Mouse (Mus musculus) CH12.LX (cell line): Measurements from ENCODE around the gene Vmn1r4. TPM values are rescaled to one million over a fixed set of nuclear protein-coding genes. Genes with fewer than 3 reads are reported as not detected.

ENCODE experiments used
- DNase-seq: peaks from one replicate; pipeline ENCODE4 v3.0.0-alpha.2; 2013; ENCODE audit errors: extremely low read depth
- H3K27ac ChIP-seq: 2 replicates; pipeline ENCODE4 v1.5.1; 2012; ENCODE audit warnings: low read depth, mild to moderate bottlenecking, control low read depth, moderate library complexity; ENCODE audit not compliant: insufficient read depth
- H3K27me3 ChIP-seq: replicated peaks from 2 replicates; pipeline ENCODE3; 2012; ENCODE audit warnings: inconsistent platforms
- H3K36me3 ChIP-seq, 2 experiments: replicated peaks in 1 of 2; 2 replicates each; pipeline versions ENCODE3 to v1.6.1; 2012; ENCODE audit warnings: inconsistent platforms in 1 of 2, low read length in 1 of 2, mild to moderate bottlenecking in 1 of 2, mixed read lengths in 1 of 2, moderate library complexity in 1 of 2; ENCODE audit not compliant: control insufficient read depth in 1 of 2, insufficient read depth in 1 of 2
- H3K4me1 ChIP-seq, 2 experiments: 2 replicates each; pipeline ENCODE4 v1.6.1; 2012; ENCODE audit warnings: inconsistent platforms in 1 of 2, moderate library complexity in 1 of 2; ENCODE audit not compliant: insufficient read depth in 2 of 2, control insufficient read depth in 1 of 2
- H3K4me2 ChIP-seq: 2 replicates; pipeline ENCODE4 v1.6.1; 2012; ENCODE audit warnings: low read depth, mild to moderate bottlenecking, control low read depth; ENCODE audit not compliant: poor library complexity, insufficient read depth, severe bottlenecking
- H3K4me3 ChIP-seq, 3 experiments: fragments of 150-350 bp in 1 of 3; sonication (generic) in 1 of 3; replicated peaks in 1 of 3; 2 replicates each; pipeline versions ENCODE3 to v1.5.1; 2011 to 2012; ENCODE audit warnings: low read depth in 2 of 3, low read length in 2 of 3, mild to moderate bottlenecking in 2 of 3, moderate library complexity in 2 of 3, control low read depth in 1 of 3, improper control_type of control experiment in 1 of 3, inconsistent platforms in 1 of 3, mixed read lengths in 1 of 3; ENCODE audit not compliant: poor library complexity in 1 of 3
- H3K79me2 ChIP-seq: replicated peaks from 2 replicates; pipeline ENCODE4 v1.6.1; 2012; ENCODE audit warnings: mild to moderate bottlenecking, moderate library complexity; ENCODE audit not compliant: control insufficient read depth, poor library complexity, insufficient read depth, severe bottlenecking; ENCODE audit errors: extremely low read depth
- H3K9ac ChIP-seq: 2 replicates; pipeline ENCODE4 v1.6.1; 2012; ENCODE audit warnings: low read depth, mild to moderate bottlenecking, control low read depth, moderate library complexity; ENCODE audit not compliant: insufficient read depth
- H3K9me3 ChIP-seq: replicated peaks from 2 replicates; pipeline ENCODE3; 2012; ENCODE audit warnings: low read length, inconsistent platforms, mixed read lengths
- BHLHE40 ChIP-seq: IDR thresholded peaks from 2 replicates; pipeline ENCODE4 v1.6.1; 2011; ENCODE audit warnings: mild to moderate bottlenecking, low read depth, low read length, improper control_type of control experiment
- CHD1 ChIP-seq: IDR thresholded peaks from 2 replicates; pipeline ENCODE4 v1.6.1; 2012; ENCODE audit warnings: low read depth, low read length, improper control_type of control experiment, inconsistent platforms
- CHD2 ChIP-seq: IDR thresholded peaks from 2 replicates; pipeline ENCODE4 v1.6.1; 2011; ENCODE audit warnings: low read length, improper control_type of control experiment
- CTCF ChIP-seq, 2 experiments: IDR thresholded peaks in 1 of 2; conservative IDR thresholded peaks in 1 of 2; 2 replicates each; pipeline ENCODE4 v1.5.1; 2011 to 2012; ENCODE audit warnings: low read depth in 2 of 2, low read length in 2 of 2, improper control_type of control experiment in 1 of 2, inconsistent platforms in 1 of 2, mild to moderate bottlenecking in 1 of 2, moderate library complexity in 1 of 2
- ELF1 ChIP-seq: IDR thresholded peaks from 2 replicates; pipeline ENCODE4 v1.6.1; 2014; ENCODE audit warnings: low read depth, mild to moderate bottlenecking, inconsistent platforms, low read length, improper control_type of control experiment
- EP300 ChIP-seq: IDR thresholded peaks from 2 replicates; pipeline ENCODE4 v1.6.1; 2011; ENCODE audit warnings: low read length, improper control_type of control experiment
- ETS1 ChIP-seq: conservative IDR thresholded peaks from 2 replicates; pipeline ENCODE4 v1.6.1; 2012; ENCODE audit warnings: low read depth, mild to moderate bottlenecking, inconsistent platforms, low read length, improper control_type of control experiment, moderate library complexity
- GABPA ChIP-seq: IDR thresholded peaks from 2 replicates; pipeline ENCODE4 v1.6.1; 2012; ENCODE audit warnings: low read depth, low read length, improper control_type of control experiment, inconsistent platforms; ENCODE audit not compliant: insufficient replicate concordance
- IRF4 ChIP-seq: IDR thresholded peaks from 2 replicates; pipeline ENCODE4 v1.6.1; 2014; ENCODE audit warnings: low read depth, mild to moderate bottlenecking, inconsistent platforms, low read length, improper control_type of control experiment
- JUN ChIP-seq: IDR thresholded peaks from 2 replicates; pipeline ENCODE4 v1.6.1; 2011; ENCODE audit warnings: low read depth, mild to moderate bottlenecking, low read length, improper control_type of control experiment, moderate library complexity; ENCODE audit not compliant: insufficient read depth
- MAX ChIP-seq: IDR thresholded peaks from 2 replicates; pipeline ENCODE4 v1.6.1; 2011; ENCODE audit warnings: low read length, improper control_type of control experiment
- MAZ ChIP-seq: IDR thresholded peaks from 2 replicates; pipeline ENCODE4 v1.6.1; 2012; ENCODE audit warnings: low read depth, mild to moderate bottlenecking, inconsistent platforms, low read length, improper control_type of control experiment, moderate library complexity
- MEF2A ChIP-seq: IDR thresholded peaks from 2 replicates; pipeline ENCODE4 v1.6.1; 2014; ENCODE audit warnings: low read depth, mild to moderate bottlenecking, inconsistent platforms, low read length, improper control_type of control experiment, borderline replicate concordance
- MXI1 ChIP-seq: IDR thresholded peaks from 2 replicates; pipeline ENCODE4 v1.6.1; 2011; ENCODE audit warnings: mild to moderate bottlenecking, low read depth, low read length, improper control_type of control experiment
- MYC ChIP-seq: IDR thresholded peaks from 2 replicates; pipeline ENCODE4 v1.6.1; 2011; ENCODE audit warnings: low read depth, mild to moderate bottlenecking, improper control_type of control experiment, low read length
- NRF1 ChIP-seq: IDR thresholded peaks from 2 replicates; pipeline ENCODE4 v1.6.1; 2014; ENCODE audit warnings: low read depth, mild to moderate bottlenecking, inconsistent platforms, low read length, improper control_type of control experiment, moderate library complexity
- POLR2A ChIP-seq: IDR thresholded peaks from 2 replicates; pipeline ENCODE4 v1.6.1; 2011; ENCODE audit warnings: low read depth, mild to moderate bottlenecking, improper control_type of control experiment, low read length
- RAD21 ChIP-seq: IDR thresholded peaks from 2 replicates; pipeline ENCODE4 v1.6.1; 2011; ENCODE audit warnings: low read depth, mild to moderate bottlenecking, low read length, improper control_type of control experiment, moderate library complexity
- RCOR1 ChIP-seq: conservative IDR thresholded peaks from 2 replicates; pipeline ENCODE4 v1.6.1; 2012; ENCODE audit warnings: low read depth, mild to moderate bottlenecking, inconsistent platforms, low read length, improper control_type of control experiment
- TBP ChIP-seq: conservative IDR thresholded peaks from 2 replicates; pipeline ENCODE4 v1.6.1; 2011; ENCODE audit warnings: low read depth, low read length, improper control_type of control experiment
- TCF12 ChIP-seq: IDR thresholded peaks from 2 replicates; pipeline ENCODE4 v1.6.1; 2014; ENCODE audit warnings: low read depth, mild to moderate bottlenecking, inconsistent platforms, low read length, improper control_type of control experiment
- USF1 ChIP-seq: IDR thresholded peaks from 2 replicates; pipeline ENCODE4 v1.6.1; 2014; ENCODE audit warnings: low read depth, mild to moderate bottlenecking, inconsistent platforms, low read length, improper control_type of control experiment
- ZC3H11A ChIP-seq: IDR thresholded peaks from 2 replicates; pipeline ENCODE4 v1.6.1; 2012; ENCODE audit warnings: low read depth, mild to moderate bottlenecking, inconsistent platforms, low read length, improper control_type of control experiment
- ZNF384 ChIP-seq: IDR thresholded peaks from 2 replicates; pipeline ENCODE4 v1.6.1; 2012; ENCODE audit warnings: low read depth, low read length, improper control_type of control experiment, inconsistent platforms
- dilution Hi-C: fragments of 300-500 bp; cut with MboI; formaldehyde crosslinking; loops from 2 replicates; pipeline ENCODE4 v1.14.3; 2020; ENCODE audit warnings: low sequenced_read_pairs; ENCODE audit not compliant: extremely low pct_unique_long_range_greater_than_20kb, extremely low pct_ligation_motif_present
- in situ Hi-C: fragments of 300-500 bp; cut with MboI; formaldehyde crosslinking; loops from 3 replicates; pipeline ENCODE4 v1.14.3; 2019; ENCODE audit warnings: low sequenced_read_pairs, low pct_ligation_motif_present, low pct_unique_long_range_greater_than_20kb, mixed read lengths
- polyA plus RNA-seq: library from polyadenylated mRNA; unstranded; fragments of >175 nt; gene quantifications from 2 replicates; pipeline ENCODE4 v1.2.1, GENCODE M21; 2012; ENCODE audit warnings: low read depth; ENCODE audit not compliant: insufficient read length
- total RNA-seq, 2 experiments: library from RNA; depleted of rRNA; stranded (reverse); fragments of 300-350 nt in 1 of 2; fragments of >200 nt in 1 of 2; gene quantifications; 2 replicates each; pipeline ENCODE4 v1.2.3; 2012 to 2014

The Vmn1r4 gene
- total and polyA plus RNA-seq, 3 experiments, result 0.11 to 0.25 (median 0.11) TPM

- TF ChIP-seq ELF1, result no peak
Measured at GRCm38 (mm10) chr6:56934366-56934765, 10.6 kb downstream of the Vmn1r4 start (continued).

- DNase-seq, result no peak
- Histone ChIP-seq H3K27ac (no peak overlapping the region), H3K4me2 (no peak overlapping the region), H3K4me1 (no peaks in the 10 kb centered on the region), H3K36me3 (no peaks in the 10 kb centered on the region), H3K27me3 (no peaks in the 10 kb centered on the region), H3K9ac (no peak overlapping the region), H3K4me3 (no peak overlapping the region), H3K79me2 (no peaks in the 10 kb centered on the region)
- in situ Hi-C loops, result no loop called here
- no peak for TF ChIP-seq EP300
- no peak for TF ChIP-seq MAX
- no peak for TF ChIP-seq MAZ
- TF ChIP-seq BHLHE40, result no peak
- no peak for TF ChIP-seq JUN
- TF ChIP-seq IRF4, result no peak
- TF ChIP-seq MEF2A, result no peak
- no peak for TF ChIP-seq ETS1
- TF ChIP-seq NRF1, result no peak
- TF ChIP-seq ZC3H11A, result no peak
- TF ChIP-seq POLR2A, result no peak
- TF ChIP-seq TBP, result no peak
- no peak for TF ChIP-seq GABPA
- TF ChIP-seq RAD21, result no peak
- no peak for TF ChIP-seq TCF12
- TF ChIP-seq, all 38 proteins: peak for 0
- H3K9me3 ChIP-seq, result no peaks in the 10 kb centered on the region
- dilution Hi-C loops, result no loop called here
Measured at GRCm38 (mm10) chr6:56956436-56956835, 32.6 kb downstream of the Vmn1r4 start.

- no peak within 1 kb of the TSS for H3K4me3 ChIP-seq
- no peaks in the 10 kb centered on the region for H3K4me1 ChIP-seq
- no peaks in the 10 kb centered on the region for H3K9me3 ChIP-seq
- dilution Hi-C loops, result no loop called here
- no peak within 1 kb of the TSS for H3K4me2 ChIP-seq
- DNase-seq, result no peak
- no peak for TF ChIP-seq ZNF384
- TF ChIP-seq ELF1, result no peak
- no peak for TF ChIP-seq TBP
- TF ChIP-seq BHLHE40, result no peak
- TF ChIP-seq MAZ, result no peak
- TF ChIP-seq MXI1, result no peak
- no peak for TF ChIP-seq JUN
- no peak for TF ChIP-seq IRF4
- no peak for TF ChIP-seq USF1
- no peak for TF ChIP-seq MYC
- no peak for TF ChIP-seq RCOR1
- no peak for TF ChIP-seq CHD2
- TF ChIP-seq CHD1, result no peak
- no peak for TF ChIP-seq GABPA
- TF ChIP-seq CTCF (conservative IDR thresholded peaks at IDR 0.05 in 1 of 2, IDR thresholded peaks at IDR 0.05 in 1 of 2; ENCODE audit: low read depth in 2 of 2, low read length in 2 of 2), result no peak
- no peaks in the 10 kb centered on the region for H3K79me2 ChIP-seq
- no peaks in the 10 kb centered on the region for H3K27me3 ChIP-seq
- H3K36me3 ChIP-seq, result no peaks in the 10 kb centered on the region
- in situ Hi-C loops, result no loop called here
- no peak within 1 kb of the TSS for H3K9ac ChIP-seq
- H3K27ac ChIP-seq, result no peak within 1 kb of the TSS
Measured at GRCm38 (mm10) chr6:56969973-56970372, 46.2 kb downstream of the Vmn1r4 start, which contains the start of gene Vmn1r5. Gene Vmn1r5, plus strand, starts transcription at chr6:56970273.
